9 mouse cellular contexts compared by ENCODE assay signal in genomic region chr8:125052026-125052425, GRCm38 (mm10). TPM values are rescaled to one million over a fixed set of nuclear protein-coding genes. Genes with fewer than 3 reads are reported as not detected.
DNase-seq lines count a peak whose midpoint lies in the region; ATAC-seq and TF ChIP-seq lines count a peak whose summit lies in the region.
"Had no signal": no experiment of that assay in that cellular context is flagged by ENCODE, and none has a peak within 500 bp of the region (broad histone marks: within the 10 kb centered on the region; RNA-seq: fewer than 3 reads in every experiment).

No protein-coding gene starts in this region.

- no peaks in the 10 kb centered on the region for H3K36me3 ChIP-seq in hindbrain, embryonic 11.5 days (ENCODE audit: control insufficient read depth, insufficient read depth, low read length)
- H3K36me3 ChIP-seq in hindbrain, embryonic 13.5 days = no peaks in the 10 kb centered on the region
- H3K36me3 ChIP-seq in MEL (ENCODE audit: control insufficient read depth in 1 of 2, insufficient read depth in 2 of 2, low read length in 2 of 2) = no peaks in the 10 kb centered on the region
- H3K36me3 ChIP-seq: liver, embryonic 15.5 days had no signal

- peak; percentile 86 for DNase-seq in hindbrain, embryonic 11.5 days (ENCODE audit: low spot score)
- peak; percentile 68 for DNase-seq in MEL (ENCODE audit: low read depth, low spot score)
- DNase-seq in cerebellum, adult 2 months = peak; percentile 58 to 64
- peak; percentile 50 to 56 for DNase-seq in gastrocnemius, postnatal 36 days
- peak; percentile 54 to 72 for DNase-seq in left cerebral cortex, postnatal 14 days (ENCODE audit: low spot score in 2 of 2)
- peak; percentile 70 to 76 for DNase-seq in natural killer cell, adult 2 months (ENCODE audit: low spot score in 2 of 2)
- DNase-seq in thymus, adult 18-20 months = peak; percentile 24 to 30

- H3K4me3 ChIP-seq in hindbrain, embryonic 11.5 days (ENCODE audit: low read depth, low read length) = no peak overlapping the region
- H3K4me3 ChIP-seq in hindbrain, embryonic 13.5 days = no peak overlapping the region
- H3K4me3 ChIP-seq in MEL (ENCODE audit: control insufficient read depth in 1 of 2, insufficient read depth in 1 of 2, low read depth in 2 of 2, low read length in 2 of 2) = no peak overlapping the region
- H3K4me3 ChIP-seq in cerebellum, adult 2 months (replicated peaks; ENCODE audit: insufficient read depth, low read depth, low read length) = no peak overlapping the region
- H3K4me3 ChIP-seq: liver, embryonic 15.5 days had no signal

- 50% methylated on average over 2 of the region's 2 CpGs for WGBS in hindbrain, embryonic 11.5 days
- WGBS in hindbrain, embryonic 13.5 days = 43% methylated on average over 2 of the region's 2 CpGs
- WGBS in cerebellum, adult 2 months = 60% methylated on average over 2 of the region's 2 CpGs

- H3K27ac ChIP-seq in hindbrain, embryonic 11.5 days (ENCODE audit: low read depth, low read length) = no peak overlapping the region
- no peak overlapping the region for H3K27ac ChIP-seq in hindbrain, embryonic 13.5 days
- no peak overlapping the region for H3K27ac ChIP-seq in MEL (ENCODE audit: control insufficient read depth, low read depth, low read length)
- H3K27ac ChIP-seq in cerebellum, adult 2 months (ENCODE audit: insufficient read depth, low read length) = no peak overlapping the region
- H3K27ac ChIP-seq: liver, embryonic 15.5 days had no signal

- H3K4me2 ChIP-seq in hindbrain, embryonic 11.5 days (replicated peaks; ENCODE audit: low read depth, low read length) = no peak overlapping the region
- H3K4me2 ChIP-seq in hindbrain, embryonic 13.5 days = no peak overlapping the region
- H3K4me2 ChIP-seq: liver, embryonic 15.5 days had no signal

- TF ChIP-seq POLR2A in MEL (IDR thresholded peaks at IDR 0.05; ENCODE audit: control insufficient read depth in 1 of 2, insufficient read depth in 1 of 2, low read depth in 1 of 2, low read length in 2 of 2, poor library complexity in 1 of 2) = no peak
- TF ChIP-seq POLR2A in cerebellum, adult 2 months (IDR thresholded peaks at IDR 0.05; ENCODE audit: borderline replicate concordance, insufficient read depth, low read length) = no peak

- TF ChIP-seq RAD21 in MEL (IDR thresholded peaks at IDR 0.05; ENCODE audit: low read depth, low read length) = peak; percentile 29

- no peak for ATAC-seq in hindbrain, embryonic 11.5 days (ENCODE audit: low FRiP score)
- no peak for ATAC-seq in hindbrain, embryonic 13.5 days (ENCODE audit: low FRiP score)

- no peak for TF ChIP-seq EP300 in MEL (IDR thresholded peaks at IDR 0.05; ENCODE audit: low read depth in 1 of 2, low read length in 2 of 2)

- H3K79me2 ChIP-seq in MEL (ENCODE audit: control insufficient read depth, insufficient read depth, low read length, poor library complexity) = no peaks in the 10 kb centered on the region

- TF ChIP-seq CTCF in MEL (IDR thresholded peaks at IDR 0.05 in 2 of 3, conservative IDR thresholded peaks at IDR 0.05 in 1 of 3; ENCODE audit: control insufficient read depth in 1 of 3, insufficient read depth in 1 of 3, low read depth in 2 of 3, low read length in 3 of 3, poor library complexity in 1 of 3, severe bottlenecking in 1 of 3) = peak; percentile 73 to 85 (median 84)
- TF ChIP-seq CTCF in cerebellum, adult 2 months (IDR thresholded peaks at IDR 0.05; ENCODE audit: borderline replicate concordance, insufficient read depth, low read depth, low read length) = peak; percentile 77

- H3K27me3 ChIP-seq in hindbrain, embryonic 11.5 days (ENCODE audit: control insufficient read depth, insufficient read depth, low read length) = peaks cover 34% of the 10 kb centered on the region
- peaks cover 43% of the 10 kb centered on the region for H3K27me3 ChIP-seq in hindbrain, embryonic 13.5 days
- no peaks in the 10 kb centered on the region for H3K27me3 ChIP-seq in MEL (ENCODE audit: control insufficient read depth in 1 of 2, insufficient read depth in 2 of 2, low read length in 2 of 2)
- H3K27me3 ChIP-seq in cerebellum, adult 2 months (ENCODE audit: control insufficient read depth, insufficient read depth, low read length) = no peaks in the 10 kb centered on the region

- H3K9ac ChIP-seq in hindbrain, embryonic 11.5 days (ENCODE audit: low read depth, low read length) = no peak overlapping the region
- H3K9ac ChIP-seq in hindbrain, embryonic 13.5 days = no peak overlapping the region
- H3K9ac ChIP-seq in MEL (ENCODE audit: control insufficient read depth, low read depth, low read length, poor library complexity, severe bottlenecking) = no peak overlapping the region
- H3K9ac ChIP-seq: liver, embryonic 15.5 days had no signal

- intact Hi-C loops in gastrocnemius, postnatal 36 days (cut with DNase I) = no loop called here
- intact Hi-C loops in left cerebral cortex, postnatal 14 days (cut with DNase I) = no loop called here

- H3K9me3 ChIP-seq in hindbrain, embryonic 11.5 days (ENCODE audit: control insufficient read depth, low read length) = no peaks in the 10 kb centered on the region
- no peaks in the 10 kb centered on the region for H3K9me3 ChIP-seq in hindbrain, embryonic 13.5 days
- H3K9me3 ChIP-seq in MEL (replicated peaks; ENCODE audit: insufficient read depth, low read length) = no peaks in the 10 kb centered on the region
- H3K9me3 ChIP-seq: liver, embryonic 15.5 days had no signal

- H3K4me1 ChIP-seq in hindbrain, embryonic 11.5 days (replicated peaks; ENCODE audit: control insufficient read depth, insufficient read depth, low read length) = no peaks in the 10 kb centered on the region
- H3K4me1 ChIP-seq in hindbrain, embryonic 13.5 days (replicated peaks) = peaks cover 17% of the 10 kb centered on the region
- peaks cover 0 to 6% of the 10 kb centered on the region in 2 experiments; a peak in 1 of 4 replicates for H3K4me1 ChIP-seq in MEL (ENCODE audit: control insufficient read depth in 1 of 2, insufficient read depth in 2 of 2, low read length in 2 of 2)
- H3K4me1 ChIP-seq in cerebellum, adult 2 months (ENCODE audit: control insufficient read depth, insufficient read depth, low read length) = no peaks in the 10 kb centered on the region

TF ChIP-seq in MEL, 35 proteins besides CTCF, POLR2A, EP300 and RAD21:
- TF ChIP-seq TBP (IDR thresholded peaks at IDR 0.05; ENCODE audit: low read depth, low read length) (no peak), SMC3 (IDR thresholded peaks at IDR 0.05; ENCODE audit: low read depth, low read length) (peak; percentile 55)

RNA-seq across cellular contexts. Expression of gene Disc1, which starts 2.0 kb away (rescaled TPM):
- polyA plus RNA-seq in hindbrain, embryonic 11.5 days (2014; fragmentation: Nextera tagmentation; extraction: Ambion mirVana) = 1.2 and 1.6 TPM in 2 replicates
- polyA plus RNA-seq in hindbrain, embryonic 13.5 days (2015; fragmentation: Nextera tagmentation; extraction: Ambion mirVana) = 1.3 and 2.1 TPM in 2 replicates
- 1.1 and 2.2 TPM in 2 replicates for total RNA-seq in MEL (2012; rRNA removed)
- under 1 TPM in 1 of 2 experiments, not detected in 1; 0.75 TPM for polyA plus RNA-seq in MEL (2012; ENCODE audit: insufficient read depth in 1 of 2, insufficient read length in 2 of 2, low read depth in 1 of 2, low replicate concordance in 2 of 2, missing spikeins in 1 of 2)
- 1.2 and 1.4 TPM in 2 replicates for polyA plus RNA-seq in cerebellum, adult 2 months (2012; rRNA removed)
- total RNA-seq in gastrocnemius, postnatal 36 days (2021) = under 1 TPM; 0.82 to 0.99 TPM
- total RNA-seq in left cerebral cortex, postnatal 14 days (2021) = 1 to 10 TPM; 1.9 to 4.0 TPM

RNA-seq across cellular contexts. Expression of gene Tsnax, which starts 39.2 kb away (rescaled TPM):
- polyA plus RNA-seq in hindbrain, embryonic 11.5 days (2014; fragmentation: Nextera tagmentation; extraction: Ambion mirVana) = 149 and 156 TPM in 2 replicates
- polyA plus RNA-seq in hindbrain, embryonic 13.5 days (2015; fragmentation: Nextera tagmentation; extraction: Ambion mirVana) = 176 and 184 TPM in 2 replicates
- 99.2 and 160 TPM in 2 replicates for total RNA-seq in MEL (2012; rRNA removed)
- 100 to 1,000 TPM in 1 of 2 experiments, not detected in 1; 105 TPM for polyA plus RNA-seq in MEL (2012; ENCODE audit: insufficient read depth in 1 of 2, insufficient read length in 2 of 2, low read depth in 1 of 2, low replicate concordance in 2 of 2, missing spikeins in 1 of 2)
- 185 and 201 TPM in 2 replicates for polyA plus RNA-seq in cerebellum, adult 2 months (2012; rRNA removed)
- total RNA-seq in gastrocnemius, postnatal 36 days (2021) = 10 to 100 TPM; 62.3 to 68.5 TPM
- total RNA-seq in left cerebral cortex, postnatal 14 days (2021) = 100 to 1,000 TPM; 102 to 108 TPM

Comparison
In these comparisons a context has a peak if more than half of its experiments do, and no peak if none do; other contexts are left out.
1. DNase-seq: peak in every context shown above with its lines; median percentile 86 in hindbrain, embryonic 11.5 days; 73 in natural killer cell, adult 2 months; 68 in MEL; 63 in left cerebral cortex, postnatal 14 days; 61 in cerebellum, adult 2 months; 53 in gastrocnemius, postnatal 36 days; 27 in thymus, adult 18-20 months.